Mouse (Mus musculus) liver, embryonic 16.5 days (tissue): ENCODE data around the gene Ndufa13. TPM values are rescaled to one million over a fixed set of nuclear protein-coding genes. Genes with fewer than 3 reads are reported as not detected.

Experiments
- ATAC-seq: fragments of 200-750 bp; cut with Nextera tagmentation; 2 replicates; pipeline ENCODE4 v1.8.0; 2017; ENCODE audit warnings: low read depth, mild to moderate bottlenecking, moderate number of reproducible peaks, moderate library complexity
- H3K27ac ChIP-seq: fragments of 300-500 bp; sonication (generic); 2 replicates; pipeline ENCODE4 v1.5.1; 2014; ENCODE audit warnings: mild to moderate bottlenecking, low read length
- H3K27me3 ChIP-seq: fragments of 300-500 bp; sonication (generic); 2 replicates; pipeline ENCODE4 v1.6.1; 2014; ENCODE audit warnings: low read depth, low read length, mixed read lengths; ENCODE audit not compliant: control insufficient read depth, insufficient read depth
- H3K36me3 ChIP-seq: fragments of 300-500 bp; sonication (generic); 2 replicates; pipeline ENCODE4 v1.6.1; 2014; ENCODE audit warnings: mild to moderate bottlenecking; ENCODE audit not compliant: control insufficient read depth, insufficient read depth
- H3K4me1 ChIP-seq: fragments of 300-500 bp; sonication (generic); 2 replicates; pipeline ENCODE4 v1.6.1; 2014; ENCODE audit warnings: low read depth, low read length, mixed read lengths; ENCODE audit not compliant: control insufficient read depth
- H3K4me2 ChIP-seq: fragments of 300-500 bp; sonication (generic); 2 replicates; pipeline ENCODE4 v1.6.1; 2014; ENCODE audit warnings: low read depth, low read length, mixed read lengths
- H3K4me3 ChIP-seq: fragments of 300-500 bp; sonication (generic); 2 replicates; pipeline ENCODE4 v1.5.1; 2014; ENCODE audit warnings: low read depth, mild to moderate bottlenecking, low read length
- H3K9ac ChIP-seq: fragments of 300-500 bp; sonication (generic); 2 replicates; pipeline ENCODE4 v1.6.1; 2014; ENCODE audit warnings: low read depth, low read length
- H3K9me3 ChIP-seq: fragments of 300-500 bp; sonication (generic); replicated peaks from 2 replicates; pipeline ENCODE4 v1.6.1; 2016; ENCODE audit warnings: low read length; ENCODE audit not compliant: control insufficient read depth
- WGBS: fragments of 180-500 bp; shearing (Covaris S2); extraction: QIAGEN DNeasy Blood & Tissue Kit; methylation state at CpG from one replicate; pipeline ENCODE4 v1.1.7; 2014; ENCODE audit not compliant: insufficient replicate concordance; 5-methylcytosine and 5-hydroxymethylcytosine counted together
- polyA plus RNA-seq: library from polyadenylated mRNA; unstranded; fragments of >200 nt; fragmentation: Nextera tagmentation; extraction: Ambion mirVana; gene quantifications from 2 replicates; pipeline ENCODE4 v1.2.1, GENCODE M21; 2015

The Ndufa13 gene
- polyA plus RNA-seq, 1 experiment from 2014 or later, result 104 TPM

- no peaks in the 10 kb centered on the region for H3K36me3 ChIP-seq
- 74% methylated on average over 5 of the region's 5 CpGs for whole genome bisulfite sequencing
- no peaks in the 10 kb centered on the region for H3K27me3 ChIP-seq
- H3K27ac ChIP-seq, result no peak overlapping the region
- no peak overlapping the region for H3K4me2 ChIP-seq
- no peak overlapping the region for H3K9ac ChIP-seq
- H3K4me1 ChIP-seq, result peaks cover 5% of the 10 kb centered on the region; the same call in 1 of the 2 replicates
- ATAC-seq, result no peak
- H3K4me3 ChIP-seq, result no peak overlapping the region
- no peaks in the 10 kb centered on the region for H3K9me3 ChIP-seq
These were observed 34.5 kb downstream of the Ndufa13 start for GRCm38 (mm10) chr8:69867696-69868326.

- no peak overlapping the region for H3K27ac ChIP-seq
- H3K36me3 ChIP-seq, result no peaks in the 10 kb centered on the region
- H3K9ac ChIP-seq, result no peak overlapping the region
- peaks cover 5% of the 10 kb centered on the region; the same call in 1 of the 2 replicates for H3K4me1 ChIP-seq
- ATAC-seq, result no peak
- 60% methylated on average over 5 of the region's 5 CpGs for WGBS
- no peak overlapping the region for H3K4me2 ChIP-seq
- H3K4me3 ChIP-seq, result no peak overlapping the region
- no peaks in the 10 kb centered on the region for H3K27me3 ChIP-seq
- H3K9me3 ChIP-seq, result no peaks in the 10 kb centered on the region
These were observed 38.2 kb downstream of the Ndufa13 start for GRCm38 (mm10) chr8:69864180-69864579.

- Histone ChIP-seq H3K9ac (no peak overlapping the region), H3K4me1 (peaks cover 5% of the 10 kb centered on the region; the same call in 1 of the 2 replicates), H3K36me3 (no peaks in the 10 kb centered on the region), H3K4me3 (no peak overlapping the region), H3K27me3 (no peaks in the 10 kb centered on the region), H3K9me3 (no peaks in the 10 kb centered on the region), H3K4me2 (no peak overlapping the region), H3K27ac (no peak overlapping the region)
- WGBS, result 54% methylated on average over 5 of the region's 5 CpGs
- ATAC-seq, result peak; percentile 51; the same call in 1 of the 2 replicates
These were observed 38.9 kb downstream of the Ndufa13 start for GRCm38 (mm10) chr8:69863387-69864020.

- Histone ChIP-seq H3K27ac (no peak overlapping the region), H3K4me2 (no peak overlapping the region), H3K36me3 (no peaks in the 10 kb centered on the region), H3K4me3 (no peak overlapping the region), H3K27me3 (no peaks in the 10 kb centered on the region), H3K9me3 (no peaks in the 10 kb centered on the region), H3K9ac (no peak overlapping the region), H3K4me1 (peaks cover 5% of the 10 kb centered on the region; the same call in 1 of the 2 replicates)
- no peak for ATAC-seq
- 31% methylated on average over 2 of the region's 2 CpGs for WGBS
These were observed 41.1 kb downstream of the Ndufa13 start for GRCm38 (mm10) chr8:69861251-69861650.

GRCm38 (mm10) chr8:69860807-69861206, 41.6 kb downstream of the Ndufa13 start:
- no peaks in the 10 kb centered on the region for H3K9me3 ChIP-seq
- H3K4me2 ChIP-seq, result no peak overlapping the region
- no peaks in the 10 kb centered on the region for H3K36me3 ChIP-seq
- H3K4me1 ChIP-seq, result peaks cover 5% of the 10 kb centered on the region; the same call in 1 of the 2 replicates
- no peak overlapping the region for H3K4me3 ChIP-seq
- ATAC-seq, result no peak
- H3K27ac ChIP-seq, result no peak overlapping the region
- WGBS, result 60% methylated on average over 4 of the region's 4 CpGs
- H3K27me3 ChIP-seq, result no peaks in the 10 kb centered on the region
- H3K9ac ChIP-seq, result no peak overlapping the region

DNA sequence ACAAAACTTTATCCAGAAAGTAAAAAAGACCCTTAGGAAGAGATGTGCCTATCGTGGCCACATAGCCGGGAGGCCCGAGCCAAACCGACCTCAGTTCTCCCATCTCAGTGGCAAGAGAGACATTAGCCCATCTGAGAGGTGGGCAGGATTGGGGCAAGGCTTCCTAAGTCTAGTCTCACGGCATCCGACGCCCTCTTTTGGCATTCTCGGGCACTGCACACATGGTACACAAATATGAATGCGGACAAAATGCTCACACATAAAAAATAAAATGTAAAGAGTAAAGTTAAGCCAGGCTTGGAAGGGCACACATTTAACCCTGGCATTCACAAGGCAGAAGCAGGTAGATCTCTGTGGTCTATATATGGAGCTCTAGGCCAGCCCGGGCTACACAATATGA, 48.5 kb downstream of the Ndufa13 start:
- H3K4me1 ChIP-seq, result peaks cover 11% of the 10 kb centered on the region
- no peak overlapping the region for H3K4me3 ChIP-seq
- H3K36me3 ChIP-seq, result no peaks in the 10 kb centered on the region
- H3K4me2 ChIP-seq, result no peak overlapping the region
- no peak overlapping the region for H3K27ac ChIP-seq
- 74% methylated on average over 10 of the region's 10 CpGs for WGBS
- no peaks in the 10 kb centered on the region for H3K27me3 ChIP-seq
- no peaks in the 10 kb centered on the region; the same call in 1 of the 2 replicates for H3K9me3 ChIP-seq
- no peak for ATAC-seq
- H3K9ac ChIP-seq, result no peak overlapping the region

- Histone ChIP-seq H3K36me3 (no peaks in the 10 kb centered on the region), H3K9me3 (no peaks in the 10 kb centered on the region; the same call in 1 of the 2 replicates), H3K27me3 (no peaks in the 10 kb centered on the region), H3K9ac (0 out of 2 replicates have a peak overlapping the region, but pooled peaks have one; percentile 6), H3K4me1 (peaks cover 11% of the 10 kb centered on the region), H3K4me2 (no peak overlapping the region), H3K4me3 (no peak overlapping the region), H3K27ac (peak overlapping the region; percentile 67)
- peak; percentile 86 for ATAC-seq
- WGBS, result 63% methylated on average over 7 of the region's 7 CpGs
These were observed 51.3 kb downstream of the Ndufa13 start for GRCm38 (mm10) chr8:69850926-69851506.

- no peak overlapping the region for H3K4me2 ChIP-seq
- ATAC-seq, result no peak
- no peaks in the 10 kb centered on the region for H3K27me3 ChIP-seq
- no peaks in the 10 kb centered on the region; the same call in 1 of the 2 replicates for H3K9me3 ChIP-seq
- no peak overlapping the region for H3K9ac ChIP-seq
- H3K4me1 ChIP-seq, result peaks cover 11% of the 10 kb centered on the region
- no peak overlapping the region for H3K27ac ChIP-seq
- 34% methylated on average over 3 of the region's 3 CpGs for WGBS
- H3K4me3 ChIP-seq, result no peak overlapping the region
- no peaks in the 10 kb centered on the region for H3K36me3 ChIP-seq
These were observed 52.5 kb downstream of the Ndufa13 start for GRCm38 (mm10) chr8:69849899-69850298.

- Histone ChIP-seq H3K27me3 (no peaks in the 10 kb centered on the region), H3K27ac (no peak overlapping the region), H3K4me3 (no peak overlapping the region), H3K36me3 (no peaks in the 10 kb centered on the region), H3K9me3 (no peaks in the 10 kb centered on the region; the same call in 1 of the 2 replicates), H3K4me1 (peaks cover 11% of the 10 kb centered on the region), H3K9ac (no peak overlapping the region), H3K4me2 (no peak overlapping the region)
- peak; percentile 45; the same call in 1 of the 2 replicates for ATAC-seq
- 63% methylated on average over 8 of the region's 8 CpGs for WGBS
These were observed 53.4 kb downstream of the Ndufa13 start for GRCm38 (mm10) chr8:69848951-69849350.
